Mouse (Mus musculus) fat pad, adult 2 months (tissue): ENCODE data around the gene Naf1.

Experiments
- DNase-seq: peaks from one replicate; pipeline ENCODE4 v3.0.0-alpha.2; 2011; ENCODE audit warnings: low read depth, low spot score; ENCODE audit errors: extremely low read depth

Gene Naf1

GRCm38 (mm10) chr8:66860023-66860422 is at the start of gene Naf1:
Naf1 (plus strand) TSS chr8:66860217.
- DNase-seq: peak; percentile 51

DNA sequence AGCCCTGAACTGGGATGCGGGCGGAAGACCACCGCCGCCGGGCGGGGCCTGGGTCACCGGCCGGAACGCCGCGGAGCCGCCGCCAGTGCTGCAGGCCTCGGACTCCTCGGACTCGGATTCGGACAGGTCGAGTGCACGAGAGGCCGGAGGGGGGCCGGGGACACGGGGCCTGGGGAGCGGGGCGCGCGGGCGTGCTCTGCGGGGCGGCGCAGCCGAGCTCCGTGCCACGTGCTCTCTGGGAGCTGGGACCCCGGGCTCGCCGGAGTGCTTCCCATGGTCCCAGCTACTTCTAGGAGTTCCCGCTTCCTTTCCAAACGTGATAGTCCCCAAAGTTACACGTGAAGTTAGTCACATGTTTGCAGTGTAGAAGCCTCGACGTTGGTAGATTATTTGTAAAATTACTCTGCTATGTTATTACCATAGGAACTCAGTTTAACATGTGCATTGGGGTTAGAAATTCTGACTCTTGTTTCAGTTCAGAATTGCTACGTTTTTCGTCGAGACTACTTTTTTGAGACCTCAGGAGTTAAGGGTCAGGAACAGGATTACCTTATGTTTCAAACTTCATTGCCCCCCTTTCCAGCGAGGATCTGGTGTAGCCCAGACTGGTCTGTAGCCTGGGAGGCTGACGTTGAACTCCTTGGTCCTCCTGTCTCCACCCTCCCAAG is 1.0 kb downstream of the Naf1 start:
- no peak for DNase-seq

GRCm38 (mm10) chr8:66861589-66862500 is 1.8 kb downstream of the Naf1 start:
- no peak for DNase-seq

DNA sequence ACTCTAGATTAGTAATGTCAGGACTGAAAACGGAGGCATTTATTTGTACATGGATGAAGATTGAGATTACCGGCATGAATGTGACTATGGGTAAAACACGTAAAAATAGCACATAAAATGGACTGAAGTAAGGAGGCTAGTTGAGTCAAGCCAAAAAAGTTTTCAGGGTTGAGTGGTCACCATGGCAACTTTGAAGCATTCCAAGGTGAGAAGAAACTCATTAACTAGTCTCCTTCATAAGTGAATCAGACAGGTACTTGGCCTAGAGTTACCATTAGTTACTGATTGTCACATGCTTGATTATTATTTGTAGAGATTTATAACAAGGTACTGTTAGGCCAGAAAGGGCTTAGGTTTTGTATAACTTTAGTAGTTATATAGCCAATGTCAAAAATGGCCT is 3.7 kb downstream of the Naf1 start:
- no peak for DNase-seq

DNA sequence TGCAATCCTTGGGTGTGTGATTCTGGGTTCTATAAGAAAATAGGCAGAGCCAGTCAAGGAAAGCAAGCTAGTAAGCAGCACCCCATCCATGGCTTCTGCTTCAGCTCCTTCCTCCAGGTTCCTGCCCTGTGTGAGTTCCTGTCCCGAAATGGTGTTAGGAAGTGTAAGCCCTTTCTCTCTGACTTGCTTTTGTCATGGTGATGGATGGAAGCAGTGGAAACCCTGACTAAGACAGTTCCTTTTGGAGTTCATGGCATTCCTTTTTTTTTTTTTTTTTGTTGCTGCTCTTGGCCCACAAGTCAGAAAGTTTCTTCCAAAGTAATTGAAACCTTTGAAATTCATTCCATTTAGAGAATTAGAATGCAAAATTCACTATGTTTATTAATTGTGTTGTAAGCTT is 5.1 kb downstream of the Naf1 start:
- no peak for DNase-seq

DNA sequence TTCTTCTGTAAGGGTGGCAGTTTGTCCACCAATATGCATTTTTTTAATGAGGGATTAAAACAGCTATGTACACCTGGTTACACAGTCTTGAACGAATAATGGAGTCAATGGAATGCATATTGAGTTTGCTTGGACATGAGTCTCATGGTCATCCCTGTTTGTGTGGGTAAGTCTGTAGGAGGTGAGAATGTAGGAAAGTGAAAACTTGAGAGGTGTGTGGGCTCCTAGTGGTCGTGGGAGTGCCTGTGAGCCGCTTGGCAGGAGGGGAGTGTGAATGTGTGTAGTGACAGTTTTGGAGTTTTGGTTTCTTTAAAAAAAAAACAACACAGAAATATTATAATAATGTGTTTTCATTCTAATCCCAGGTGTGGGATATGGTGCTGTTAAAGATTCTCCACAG is 7.7 kb downstream of the Naf1 start:
- no peak for DNase-seq

GRCm38 (mm10) chr8:66869211-66869932 is 9.4 kb downstream of the Naf1 start:
- DNase-seq: no peak

- no peak for DNase-seq
Observed at GRCm38 (mm10) chr8:66883866-66884265, 23.8 kb downstream of the Naf1 start.

GRCm38 (mm10) chr8:66891879-66892278 is 31.9 kb downstream of the Naf1 start:
- no peak for DNase-seq

- DNase-seq: no peak
Observed at GRCm38 (mm10) chr8:66905000-66905399, 45.0 kb downstream of the Naf1 start.

DNA sequence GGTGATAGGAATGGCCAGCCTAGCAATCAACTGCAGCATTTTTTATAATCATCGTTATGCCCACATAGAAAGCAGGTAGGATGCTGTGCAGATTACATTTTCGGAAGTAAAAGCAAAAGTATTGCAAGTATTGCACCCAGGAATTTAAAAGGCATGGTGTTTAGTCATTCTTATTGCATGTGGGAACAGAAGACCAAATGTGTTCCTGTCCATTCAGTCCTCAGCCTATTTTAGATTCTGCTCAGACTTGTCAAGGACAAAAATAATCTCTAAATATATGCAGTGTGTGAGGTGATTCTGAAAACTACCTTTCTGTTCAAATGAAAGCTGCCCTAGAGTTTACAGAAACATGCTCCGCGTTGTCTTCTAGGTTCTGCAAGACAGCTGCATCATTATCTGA is 45.5 kb downstream of the Naf1 start:
- DNase-seq: no peak

GRCm38 (mm10) chr8:66906116-66906515 is 46.1 kb downstream of the Naf1 start:
- DNase-seq: no peak

DNA sequence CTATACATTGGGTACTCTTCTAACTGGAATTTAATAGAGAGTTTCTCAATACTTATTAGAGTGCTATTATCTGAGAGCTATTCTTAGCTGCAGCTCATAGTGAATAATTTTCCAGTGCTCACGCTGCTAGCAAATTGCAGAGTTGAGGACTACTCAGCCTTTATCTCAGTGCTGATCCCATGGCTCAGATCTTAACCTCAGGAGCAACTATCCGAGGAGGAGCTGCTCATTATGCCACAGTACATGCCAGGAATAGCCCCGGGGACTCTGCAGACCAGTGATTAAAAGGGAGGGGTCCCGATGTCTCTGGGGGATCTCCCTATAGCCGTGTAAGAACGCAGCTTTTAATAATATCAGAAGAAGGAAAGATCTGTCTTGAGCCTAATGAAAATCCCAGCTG is 50.7 kb downstream of the Naf1 start:
- DNase-seq: no peak

DNA sequence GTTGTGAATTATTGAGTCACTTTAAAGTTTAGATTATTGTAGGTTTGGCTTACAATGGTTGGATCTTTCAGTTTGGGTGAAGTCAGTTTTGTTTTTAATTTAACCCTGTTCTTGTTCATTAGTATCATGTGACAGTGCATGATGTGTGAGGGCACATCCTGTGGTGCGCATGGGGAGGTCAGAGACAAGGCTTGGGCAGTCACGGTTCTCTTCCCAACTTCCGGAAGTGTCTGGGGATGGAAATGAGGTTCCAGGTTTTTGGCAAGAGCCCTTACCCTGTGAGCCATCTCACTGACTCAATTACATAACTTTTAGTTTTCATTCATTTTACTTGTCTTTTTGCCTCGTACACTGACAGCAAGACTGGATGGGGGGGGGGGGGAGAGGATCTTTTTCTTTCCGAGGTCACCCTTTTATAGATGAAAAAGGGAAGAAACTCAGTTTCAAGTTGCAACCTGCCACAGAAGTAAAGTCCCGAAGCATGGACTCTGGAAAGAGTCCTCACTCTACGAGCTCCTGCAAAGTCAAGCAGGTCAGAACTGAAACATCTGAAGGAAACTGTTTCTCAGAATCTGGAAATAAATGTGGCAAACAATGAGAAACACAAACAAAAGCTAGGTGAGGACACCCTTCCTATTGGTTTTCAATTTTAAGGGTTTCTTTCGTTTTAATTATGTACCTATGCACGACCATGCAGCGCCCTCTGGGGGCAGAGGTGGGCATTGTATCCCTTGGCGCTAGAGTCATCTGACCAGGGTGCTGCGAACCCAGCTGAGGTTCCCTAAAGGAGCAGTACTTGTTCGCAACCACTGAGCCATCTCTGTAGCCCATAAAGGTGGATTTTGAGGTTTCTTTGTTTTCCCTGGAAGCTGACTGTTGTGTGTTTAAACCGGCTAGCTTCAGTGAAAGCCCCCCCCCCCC is 53.9 kb downstream of the Naf1 start:
- no peak for DNase-seq

DNA sequence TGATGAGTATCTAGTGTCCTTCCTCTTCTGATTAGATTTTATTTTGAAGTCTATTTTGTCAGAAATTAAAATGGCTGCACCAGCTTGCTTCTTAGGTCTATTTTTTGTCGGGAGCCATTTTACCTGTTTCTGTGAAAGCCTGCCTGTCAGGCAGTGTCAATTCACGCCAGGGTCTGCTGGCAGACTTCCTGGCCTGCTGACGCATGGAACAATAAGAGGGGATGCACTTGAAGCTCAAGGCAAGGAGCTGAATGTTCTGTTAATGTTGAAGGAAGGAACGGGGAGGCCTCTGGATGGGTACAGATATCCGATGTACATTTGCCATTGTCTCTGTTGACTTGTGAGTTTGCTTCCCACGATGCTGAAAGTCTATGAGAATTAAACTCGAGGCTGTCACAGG is 56.0 kb downstream of the Naf1 start:
- DNase-seq: no peak

DNA sequence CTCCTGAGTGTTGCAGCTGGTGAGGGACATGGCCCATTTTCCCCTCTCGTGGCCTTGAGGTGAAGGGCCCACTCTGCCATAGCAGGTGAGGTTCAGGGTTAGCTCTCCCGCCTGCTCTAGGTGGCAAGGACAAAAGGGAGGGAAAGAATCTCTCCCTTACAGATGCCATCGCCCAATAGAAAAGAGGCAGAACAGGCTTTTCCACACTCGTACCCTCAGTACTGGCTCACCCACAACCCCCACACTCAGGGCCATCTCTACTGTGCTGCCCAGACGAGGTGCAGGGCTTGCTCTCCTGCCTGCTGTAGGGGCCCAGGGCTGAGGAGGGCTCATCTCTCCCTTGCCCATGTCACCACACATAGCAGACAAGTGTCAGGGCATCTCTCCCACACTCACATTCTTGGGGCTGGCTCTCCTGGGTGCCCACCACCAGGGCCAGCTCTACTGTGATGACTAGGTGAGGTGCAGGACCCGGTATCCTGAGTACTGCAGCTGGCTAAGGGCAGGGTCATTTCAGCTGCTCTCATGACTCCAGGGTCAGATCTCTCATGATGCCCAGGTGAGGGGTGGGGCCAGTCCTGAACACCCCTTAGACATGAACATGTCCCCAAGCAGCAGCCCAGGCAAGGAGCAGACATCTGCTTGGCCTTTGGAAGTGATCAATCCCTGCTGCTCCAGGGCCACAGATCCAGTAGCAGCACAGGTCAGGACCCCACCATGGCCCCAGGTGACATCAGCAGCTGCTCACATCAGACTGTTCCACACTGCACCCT is 57.9 kb downstream of the Naf1 start:
- DNase-seq: no peak

DNA sequence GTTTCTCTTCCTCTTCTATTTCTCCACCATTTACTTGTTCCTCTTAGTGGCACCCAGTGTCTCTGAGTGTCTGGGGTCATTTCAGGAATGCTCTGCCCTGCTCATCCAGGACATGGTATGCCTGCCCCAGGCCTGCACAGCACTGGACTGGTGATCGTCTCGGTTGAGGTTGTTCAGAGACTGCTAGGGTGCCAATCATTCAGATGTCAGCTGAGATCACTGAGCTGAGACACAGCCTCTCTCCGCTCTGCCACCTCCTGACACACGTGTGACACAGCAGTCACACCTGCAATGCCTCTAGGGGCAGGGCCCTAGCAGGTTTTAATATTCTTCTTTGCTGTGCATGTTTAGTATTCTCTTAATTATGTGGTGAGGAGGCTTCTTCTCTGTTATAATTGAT is 58.5 kb downstream of the Naf1 start:
- no peak for DNase-seq

DNA sequence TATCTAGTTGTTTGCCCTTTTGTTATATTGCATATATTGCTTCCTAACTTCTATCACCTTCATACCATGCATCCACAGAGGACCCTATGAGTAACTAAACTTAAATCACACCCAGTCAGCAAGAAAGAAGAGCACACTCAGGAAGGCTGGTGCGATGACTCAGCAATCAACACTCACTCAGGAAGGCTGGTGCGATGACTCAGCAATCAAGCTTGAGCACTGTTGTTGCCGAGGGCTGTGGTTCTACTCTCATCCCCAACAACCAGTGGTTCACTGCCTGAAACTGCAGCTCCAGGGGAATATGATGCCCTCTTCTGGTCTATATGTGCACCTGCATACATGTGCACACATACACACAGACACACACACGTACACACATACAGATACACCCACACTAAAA is 73.7 kb downstream of the Naf1 start:
- no peak for DNase-seq

- DNase-seq: no peak
Observed at GRCm38 (mm10) chr8:66936236-66936635, 76.2 kb downstream of the Naf1 start.
